Mouse (Mus musculus) 416B (cell line): ENCODE measurements around the gene Hibadh.

Experiments used
- DNase-seq: peaks from one replicate; pipeline ENCODE4 v3.0.0; 2011; ENCODE audit warnings: low read depth

The Hibadh gene

GRCm38 (mm10) chr6:52638471-52639185 lies 1.6 kb downstream of the Hibadh start:
- peak; percentile 37 for DNase-seq

GRCm38 (mm10) chr6:52637337-52637736 lies 2.9 kb downstream of the Hibadh start:
- no peak for DNase-seq

GRCm38 (mm10) chr6:52635395-52635794 lies 4.8 kb downstream of the Hibadh start:
- no peak for DNase-seq

- DNase-seq: no peak
These were observed 9.6 kb downstream of the Hibadh start for GRCm38 (mm10) chr6:52630625-52631024.

GRCm38 (mm10) chr6:52629180-52629579 lies 11.0 kb downstream of the Hibadh start:
- DNase-seq: no peak

- peak; percentile 61 for DNase-seq
These were observed 13.5 kb downstream of the Hibadh start for GRCm38 (mm10) chr6:52626735-52627134.

GRCm38 (mm10) chr6:52623741-52624140 lies 16.4 kb downstream of the Hibadh start:
- DNase-seq: no peak

- peak; percentile 59 for DNase-seq
These were observed 18.3 kb downstream of the Hibadh start for GRCm38 (mm10) chr6:52621731-52622480.

GRCm38 (mm10) chr6:52620090-52620489 lies 20.1 kb downstream of the Hibadh start:
- no peak for DNase-seq

- DNase-seq: peak; percentile 40
These were observed 30.4 kb downstream of the Hibadh start for GRCm38 (mm10) chr6:52609626-52610352.

- no peak for DNase-seq
These were observed 32.1 kb downstream of the Hibadh start for GRCm38 (mm10) chr6:52608121-52608520.

- peak; percentile 57 for DNase-seq
These were observed 33.3 kb downstream of the Hibadh start for GRCm38 (mm10) chr6:52606746-52607347.

- DNase-seq: no peak
These were observed 38.2 kb downstream of the Hibadh start for GRCm38 (mm10) chr6:52601706-52602642.

- peak; percentile 70 for DNase-seq
These were observed 39.1 kb downstream of the Hibadh start for GRCm38 (mm10) chr6:52601117-52601516.

- peak; percentile 62 for DNase-seq
These were observed 45.4 kb downstream of the Hibadh start for GRCm38 (mm10) chr6:52594752-52595151.

- DNase-seq: peak; percentile 72
These were observed 53.6 kb downstream of the Hibadh start for GRCm38 (mm10) chr6:52586564-52586963.

- peak; percentile 45 for DNase-seq
These were observed 55.8 kb downstream of the Hibadh start for GRCm38 (mm10) chr6:52584383-52584782.

- DNase-seq: peak; percentile 87
These were observed 59.1 kb downstream of the Hibadh start for GRCm38 (mm10) chr6:52581081-52581480.

GRCm38 (mm10) chr6:52578322-52578721 lies 61.9 kb downstream of the Hibadh start:
- DNase-seq: peak; percentile 83

GRCm38 (mm10) chr6:52577270-52577669 lies 62.9 kb downstream of the Hibadh start:
- DNase-seq: peak; percentile 69

GRCm38 (mm10) chr6:52568706-52569105 lies 71.5 kb downstream of the Hibadh start:
- no peak for DNase-seq
